Mouse (Mus musculus) midbrain, embryonic 14.5 days (tissue): Measurements from ENCODE around the gene Copz2. TPM values are rescaled to one million over a fixed set of nuclear protein-coding genes. Genes with fewer than 3 reads are reported as not detected.

Experiments
- microRNA counts: library from miRNA; unstranded; fragments of <30 nt; microRNA quantifications from one replicate; lab custom pipeline; 2016
- microRNA-seq: library from miRNA; unstranded; fragments of <30 nt; microRNA quantifications from one replicate; pipeline ENCODE4, GENCODE M21; 2016
- polyA plus RNA-seq: library from polyadenylated mRNA; unstranded; fragments of >200 nt; fragmentation: Nextera tagmentation; extraction: Ambion mirVana; gene quantifications from 2 replicates; pipeline ENCODE4 v1.2.1, GENCODE M21; 2014

The Copz2 gene
- polyA plus RNA-seq, 1 experiment from 2014 or later: 16.0 TPM

MicroRNAs within 50 kb of the gene (microRNA counts, 519-probe panel; counts per million panel counts)
- microRNA mmu-miR-152 (lab: Ali Mortazavi, UCI): 4,826 counts per million, percentile 44 among the panel's probes with 10 or more counts

Small RNA genes within 50 kb of the gene (microRNA-seq; reads per million reads assigned to microRNA genes)
- gene Mir152: 46.9 reads per million, percentile 48 among the genes with 10 or more reads in this experiment

Other genes starting within 250 kb of the Copz2 start
- gene Snx11, start 72.3 kb upstream of the Copz2 start, polyA plus RNA-seq: 25.8 and 29.6 TPM in 2 replicates
- gene Cbx1, start 60.7 kb upstream of the Copz2 start, polyA plus RNA-seq: 73.9 and 76.4 TPM in 2 replicates
- 40.1 and 46.3 TPM in 2 replicates for gene Nfe2l1, start 19.9 kb upstream of the Copz2 start, polyA plus RNA-seq
- 85.2 and 90.2 TPM in 2 replicates for gene Cdk5rap3, start 66.6 kb downstream of the Copz2 start, polyA plus RNA-seq
- gene Prr15l, start 78.2 kb downstream of the Copz2 start, polyA plus RNA-seq: 0.16 and 0.24 TPM in 2 replicates
- 18.9 and 20.9 TPM in 2 replicates for gene Pnpo, start 94.1 kb downstream of the Copz2 start, polyA plus RNA-seq
- gene Sp2, start 133.1 kb downstream of the Copz2 start, polyA plus RNA-seq: 12.3 and 17.2 TPM in 2 replicates
- gene Sp6, start 163.5 kb downstream of the Copz2 start, polyA plus RNA-seq: 0.15 TPM in 1 of 2 replicates, not detected in the other
- gene Scrn2, start 180.1 kb downstream of the Copz2 start, polyA plus RNA-seq: 11.3 and 15.6 TPM in 2 replicates
- 2.3 and 3.0 TPM in 2 replicates for gene Lrrc46, start 191.5 kb downstream of the Copz2 start, polyA plus RNA-seq
- 54.2 and 62.2 TPM in 2 replicates for gene Mrpl10, start 191.7 kb downstream of the Copz2 start, polyA plus RNA-seq
- 7.8 and 8.9 TPM in 2 replicates for gene Osbpl7, start 200.8 kb downstream of the Copz2 start, polyA plus RNA-seq